Mouse (Mus musculus) heart, postnatal 0 days (tissue): ENCODE measurements at regions not wholly inside any gene's neighbourhood (a gene's known extent, or its start where the extent isn't known, plus 50 kb on each side); places are given as distances from the start of the nearest gene placed in this dataset.

Experiments used
- ATAC-seq: fragments of 200-750 bp; cut with Nextera tagmentation; 2 replicates; pipeline ENCODE4 v1.8.0; 2017; ENCODE audit warnings: low read depth, moderate number of reproducible peaks, moderate library complexity; ENCODE audit not compliant: insufficient read depth
- DNase-seq: peaks from one replicate; pipeline ENCODE4 v3.0.0-alpha.2; 2016; ENCODE audit warnings: low spot score
- H3K27ac ChIP-seq: fragments of 300-500 bp; sonication (generic); 2 replicates; pipeline ENCODE4 v1.5.1; 2014; ENCODE audit warnings: low read depth, mild to moderate bottlenecking
- H3K27me3 ChIP-seq: fragments of 300-500 bp; sonication (generic); 2 replicates; pipeline ENCODE4 v1.6.1; 2014; ENCODE audit warnings: low read length, mixed read lengths; ENCODE audit not compliant: control insufficient read depth, insufficient read depth
- H3K36me3 ChIP-seq: fragments of 300-500 bp; sonication (generic); replicated peaks from 2 replicates; pipeline ENCODE4 v1.6.1; 2014; ENCODE audit warnings: low read length, mixed read lengths; ENCODE audit not compliant: control insufficient read depth, insufficient read depth
- H3K4me1 ChIP-seq: fragments of 300-500 bp; sonication (generic); 2 replicates; pipeline ENCODE4 v1.6.1; 2014; ENCODE audit warnings: antibody characterized with exemption; ENCODE audit not compliant: control insufficient read depth, insufficient read depth
- H3K4me2 ChIP-seq: fragments of 300-500 bp; sonication (generic); 2 replicates; pipeline ENCODE4 v1.6.1; 2014; ENCODE audit warnings: low read depth, mild to moderate bottlenecking, low read length, moderate library complexity
- H3K4me3 ChIP-seq: fragments of 300-500 bp; sonication (generic); 2 replicates; pipeline ENCODE4 v1.5.1; 2014; ENCODE audit warnings: low read depth, low read length
- H3K9ac ChIP-seq: fragments of 300-500 bp; sonication (generic); replicated peaks from 2 replicates; pipeline ENCODE4 v1.6.1; 2014; ENCODE audit warnings: low read depth, low read length, mixed read lengths
- H3K9me3 ChIP-seq: fragments of 300-500 bp; sonication (generic); replicated peaks from 2 replicates; pipeline ENCODE4 v1.6.1; 2016; ENCODE audit warnings: low read length; ENCODE audit not compliant: control insufficient read depth
- CTCF ChIP-seq: IDR thresholded peaks from 2 replicates; pipeline ENCODE4 v1.5.1; 2016; ENCODE audit warnings: antibody characterized with exemption, control low read depth, low read depth
- EP300 ChIP-seq: IDR thresholded peaks from 2 replicates; pipeline ENCODE4 v1.6.1; 2016; ENCODE audit warnings: antibody characterized with exemption, low read depth
- WGBS: fragments of 180-500 bp; shearing (Covaris S2); extraction: QIAGEN DNeasy Blood & Tissue Kit; methylation state at CpG from one replicate; pipeline ENCODE4 v1.1.7; 2014; 5-methylcytosine and 5-hydroxymethylcytosine counted together

- Histone ChIP-seq H3K27me3 (no peaks in the 10 kb centered on the region), H3K36me3 (no peaks in the 10 kb centered on the region), H3K4me2 (no peak overlapping the region), H3K4me3 (no peak overlapping the region), H3K9me3 (no peaks in the 10 kb centered on the region), H3K9ac (no peak overlapping the region), H3K4me1 (0 out of 2 replicates have a peak, but pooled peaks cover 3% of the 10 kb centered on the region), H3K27ac (no peak overlapping the region)
- WGBS = 82% methylated on average over 8 of the region's 8 CpGs
- DNase-seq = no peak
- TF ChIP-seq EP300 (no peak), CTCF (no peak)
- ATAC-seq = no peak
Observed at GRCm38 (mm10) chr19:26938911-26939310, 53.2 kb downstream of the Gm815 start.

GRCm38 (mm10) chr19:26944006-26944405 is 58.3 kb downstream of the Gm815 start:
- no peaks in the 10 kb centered on the region for H3K27me3 ChIP-seq
- no peaks in the 10 kb centered on the region for H3K9me3 ChIP-seq
- no peak for DNase-seq
- no peak for ATAC-seq
- no peak overlapping the region for H3K27ac ChIP-seq
- TF ChIP-seq EP300 = no peak
- no peak for TF ChIP-seq CTCF
- no peak overlapping the region for H3K4me3 ChIP-seq
- 80% methylated on average over 2 of the region's 2 CpGs for WGBS
- H3K36me3 ChIP-seq = no peaks in the 10 kb centered on the region
- no peak overlapping the region for H3K4me2 ChIP-seq
- H3K9ac ChIP-seq = no peak overlapping the region
- H3K4me1 ChIP-seq = no peaks in the 10 kb centered on the region

GRCm38 (mm10) chr19:26946562-26946961 is 60.9 kb downstream of the Gm815 start:
- no peaks in the 10 kb centered on the region for H3K9me3 ChIP-seq

GRCm38 (mm10) chr19:26948479-26948878 is 62.8 kb downstream of the Gm815 start:
- H3K36me3 ChIP-seq = no peaks in the 10 kb centered on the region
- ATAC-seq (no peak), DNase-seq (no peak)
- no peaks in the 10 kb centered on the region for H3K27me3 ChIP-seq
- no peaks in the 10 kb centered on the region for H3K4me1 ChIP-seq
- H3K9me3 ChIP-seq = no peaks in the 10 kb centered on the region
- 89% methylated on average over 2 of the region's 2 CpGs for WGBS
- no peak overlapping the region for H3K4me2 ChIP-seq
- no peak overlapping the region for H3K4me3 ChIP-seq
- no peak overlapping the region for H3K27ac ChIP-seq
- TF ChIP-seq EP300 = no peak
- no peak for TF ChIP-seq CTCF
- H3K9ac ChIP-seq = no peak overlapping the region

More at GRCm38 (mm10) chr19:26946562-26946961, 60.9 kb downstream of the Gm815 start:
- Histone ChIP-seq H3K27ac (no peak overlapping the region), H3K4me1 (no peaks in the 10 kb centered on the region), H3K27me3 (no peaks in the 10 kb centered on the region), H3K4me3 (no peak overlapping the region), H3K4me2 (no peak overlapping the region), H3K36me3 (no peaks in the 10 kb centered on the region), H3K9ac (no peak overlapping the region)
- DNase-seq (no peak), ATAC-seq (no peak)
- 73% methylated on average over 3 of the region's 3 CpGs for WGBS
- no peak for TF ChIP-seq CTCF

GRCm38 (mm10) chr19:26949153-26949552 is 63.5 kb downstream of the Gm815 start:
- Histone ChIP-seq H3K4me3 (no peak overlapping the region), H3K4me2 (no peak overlapping the region), H3K4me1 (no peaks in the 10 kb centered on the region), H3K9ac (no peak overlapping the region), H3K9me3 (no peaks in the 10 kb centered on the region), H3K36me3 (no peaks in the 10 kb centered on the region), H3K27me3 (no peaks in the 10 kb centered on the region), H3K27ac (no peak overlapping the region)
- ATAC-seq (no peak), DNase-seq (no peak)
- 89% methylated on average over 4 of the region's 4 CpGs for WGBS
- TF ChIP-seq CTCF (no peak), EP300 (no peak)

- no peaks in the 10 kb centered on the region for H3K36me3 ChIP-seq
- no peaks in the 10 kb centered on the region for H3K27me3 ChIP-seq
- H3K4me2 ChIP-seq = no peak overlapping the region
- H3K9ac ChIP-seq = no peak overlapping the region
- DNase-seq (no peak), ATAC-seq (no peak)
- H3K9me3 ChIP-seq = no peaks in the 10 kb centered on the region
- H3K4me1 ChIP-seq = no peaks in the 10 kb centered on the region
- H3K4me3 ChIP-seq = no peak overlapping the region
- WGBS = 80% methylated on average over 8 of the region's 8 CpGs
- H3K27ac ChIP-seq = no peak overlapping the region
- TF ChIP-seq EP300 (no peak), CTCF (no peak)
Observed at GRCm38 (mm10) chr19:26953348-26953747, 67.7 kb downstream of the Gm815 start.
